Mouse (Mus musculus) kidney, postnatal 4 days (tissue): ENCODE measurements at regions not wholly inside any gene's neighbourhood (a gene's known extent, or its start where the extent isn't known, plus 50 kb on each side); places are given as distances from the start of the nearest gene placed in this dataset.

Experiments
- DNase-seq, 2 experiments: peaks; one replicate each; pipeline ENCODE4 v3.0.0; 2021; ENCODE audit warnings: mixed read lengths in 2 of 2

- DNase-seq: peak; percentile 2
Observed at GRCm38 (mm10) chr12:60584846-60585245, 938.1 kb upstream of the Lrfn5 start.
